Mouse (Mus musculus): ENCODE measurements around the gene Timp3.

Timp3 gene

DNA sequence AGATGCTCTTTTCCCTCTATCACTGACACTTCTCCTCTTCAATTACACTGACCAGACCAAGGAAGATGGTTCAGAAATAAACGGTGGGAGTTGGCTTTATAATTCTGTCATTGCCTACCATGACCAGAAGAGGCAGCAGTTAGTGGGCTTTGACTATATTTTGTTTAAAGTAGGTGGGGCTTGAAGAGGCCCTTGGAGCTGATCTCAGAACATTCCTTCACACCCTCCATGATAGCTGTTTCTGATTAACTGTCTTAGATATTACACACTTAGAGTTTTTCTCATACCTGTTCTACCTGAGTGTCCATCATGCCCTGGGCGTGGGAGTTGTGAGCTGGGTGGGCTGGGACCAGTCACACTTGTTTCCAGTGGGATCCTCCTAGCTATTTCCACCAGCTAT, 28.5 kb downstream of the Timp3 start:
- no peak for DNase-seq (ENCODE audit: low spot score in 2 of 2)

DNA sequence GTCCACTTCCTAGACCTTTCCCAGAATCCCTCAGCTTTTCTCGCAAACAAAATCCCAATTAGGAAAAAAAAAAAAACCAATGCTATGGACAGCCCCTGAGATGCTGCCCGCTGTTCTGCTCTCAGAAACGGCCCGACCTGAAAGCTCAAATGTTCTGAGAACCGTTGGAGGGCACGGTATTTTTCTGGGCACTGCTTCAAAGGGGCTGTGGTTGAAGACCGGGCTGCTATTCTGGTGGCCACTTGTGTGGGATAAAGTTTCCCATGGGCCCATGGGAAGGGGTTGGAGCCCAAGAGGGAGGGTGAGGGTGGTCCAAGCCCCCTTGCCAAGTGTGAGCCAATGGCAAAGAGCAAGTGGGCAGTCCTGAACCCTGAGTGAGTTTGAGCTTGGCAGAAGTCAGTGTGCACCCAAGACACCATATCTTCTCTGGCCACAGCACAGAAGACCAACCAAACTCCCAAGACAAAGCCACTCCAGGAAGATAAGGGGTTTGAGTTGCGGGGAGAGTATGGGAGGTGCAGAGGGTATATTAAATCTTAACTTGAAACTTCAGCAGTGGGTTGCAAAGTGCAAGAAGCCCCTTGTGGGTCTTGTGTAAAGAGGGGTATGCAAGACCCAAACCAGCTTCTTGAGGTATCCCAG, 29.2 kb downstream of the Timp3 start:
- DNase-seq (ENCODE audit: low spot score in 2 of 2): peak in 1 of 2 experiments; percentile 51

- no peak for DNase-seq (ENCODE audit: low spot score in 2 of 2)
Measured at GRCm38 (mm10) chr10:86330993-86331680, 31.0 kb downstream of the Timp3 start.

- peak; percentile 40 to 50 for DNase-seq (ENCODE audit: low spot score in 2 of 2)
Measured at GRCm38 (mm10) chr10:86331681-86332281, 31.6 kb downstream of the Timp3 start.

GRCm38 (mm10) chr10:86332942-86333341, 32.8 kb downstream of the Timp3 start:
- DNase-seq (ENCODE audit: low spot score in 2 of 2): no peak

DNA sequence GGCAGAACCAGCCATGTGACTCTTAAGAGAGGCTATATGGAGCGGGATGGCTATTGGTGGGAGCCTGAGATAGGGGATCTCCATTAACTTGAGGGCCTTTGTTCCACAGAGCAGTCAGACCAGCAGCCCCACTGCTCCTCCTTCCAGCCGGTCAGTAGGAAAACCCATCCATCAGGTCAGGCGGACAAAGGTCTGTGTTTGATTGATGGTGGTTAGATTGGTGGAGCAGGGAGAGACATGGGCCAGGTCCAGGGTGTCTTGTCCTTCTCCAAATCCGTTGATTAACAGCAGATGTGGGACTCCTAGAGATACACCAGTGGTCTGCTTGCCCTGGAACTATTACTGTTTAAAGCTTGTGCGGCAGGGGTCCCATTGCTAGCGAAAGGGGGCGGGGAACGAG, 34.4 kb downstream of the Timp3 start:
- no peak for DNase-seq (ENCODE audit: low spot score in 2 of 2)

GRCm38 (mm10) chr10:86336506-86336905, 36.3 kb downstream of the Timp3 start:
- no peak for DNase-seq (ENCODE audit: low spot score in 2 of 2)

DNA sequence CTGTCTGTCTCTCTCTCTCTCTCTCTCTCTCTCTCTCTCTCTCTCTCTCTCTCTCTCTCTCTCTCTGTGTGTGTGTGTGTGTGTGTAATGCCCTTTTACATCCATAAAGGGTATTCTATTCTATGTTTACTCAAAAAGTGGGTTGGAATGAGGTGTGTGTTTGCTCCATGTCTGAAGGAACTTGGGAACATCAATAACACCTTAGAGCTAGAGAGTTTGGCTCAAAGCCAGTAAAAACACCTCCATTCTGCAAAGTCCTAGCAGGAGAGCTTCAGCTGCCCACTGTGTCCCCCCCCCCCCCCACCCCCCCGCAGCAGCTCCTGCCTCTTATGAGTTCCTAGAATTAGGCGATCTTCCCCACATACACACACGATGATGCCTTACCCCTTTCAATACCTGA, 37.1 kb downstream of the Timp3 start:
- DNase-seq (ENCODE audit: low spot score in 2 of 2): no peak

- DNase-seq (ENCODE audit: low spot score in 2 of 2): no peak
Measured at GRCm38 (mm10) chr10:86338121-86338715, 38.0 kb downstream of the Timp3 start.

GRCm38 (mm10) chr10:86339121-86339520, 38.9 kb downstream of the Timp3 start:
- DNase-seq (ENCODE audit: low spot score in 2 of 2): no peak

- DNase-seq (ENCODE audit: low spot score in 2 of 2): peak; percentile 74 to 82
Measured at GRCm38 (mm10) chr10:86339649-86340379, 39.6 kb downstream of the Timp3 start.

DNA sequence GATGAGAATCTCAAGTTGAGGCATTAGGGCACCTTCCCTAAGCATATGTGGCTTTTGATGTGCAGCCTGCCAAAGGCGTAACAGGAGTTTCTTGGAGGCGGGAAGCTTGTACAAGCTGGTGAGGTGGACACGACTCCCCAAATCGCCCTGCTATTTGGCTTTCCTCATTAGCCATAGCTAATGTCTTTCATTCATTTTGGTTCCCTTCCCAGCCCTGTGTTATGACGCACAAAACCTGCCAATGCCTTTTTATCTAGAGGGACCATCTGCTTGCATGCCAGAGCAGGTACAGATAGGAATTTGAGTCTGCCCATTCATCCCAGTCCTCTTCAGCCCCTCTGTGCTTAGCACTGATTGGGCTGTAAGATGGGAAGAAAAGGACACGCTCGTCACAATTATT, 40.2 kb downstream of the Timp3 start:
- DNase-seq (ENCODE audit: low spot score in 2 of 2): no peak

- DNase-seq (ENCODE audit: low spot score in 2 of 2): no peak
Measured at GRCm38 (mm10) chr10:86340991-86341527, 40.9 kb downstream of the Timp3 start.

GRCm38 (mm10) chr10:86341589-86341988, 41.4 kb downstream of the Timp3 start:
- no peak for DNase-seq (ENCODE audit: low spot score in 2 of 2)

DNA sequence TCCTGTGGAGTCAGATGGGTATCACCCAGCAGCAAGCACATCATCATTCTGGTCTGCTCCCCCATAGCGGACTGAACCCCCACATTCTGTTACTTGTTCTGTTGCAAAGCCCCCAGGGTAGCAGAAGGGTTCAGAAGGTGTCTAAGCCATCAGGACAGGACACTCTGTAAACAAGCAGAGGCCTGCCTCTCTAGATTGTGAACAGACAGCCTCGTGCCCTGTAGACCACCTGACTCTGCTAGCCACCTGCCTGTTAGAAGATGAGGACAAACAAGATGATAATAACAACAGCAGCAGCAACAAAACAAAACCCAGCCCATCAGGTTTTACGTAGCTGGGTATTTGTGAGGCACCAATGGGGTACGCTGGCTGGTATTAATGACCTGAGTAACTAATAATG, 42.0 kb downstream of the Timp3 start:
- no peak for DNase-seq (ENCODE audit: low spot score in 2 of 2)

DNA sequence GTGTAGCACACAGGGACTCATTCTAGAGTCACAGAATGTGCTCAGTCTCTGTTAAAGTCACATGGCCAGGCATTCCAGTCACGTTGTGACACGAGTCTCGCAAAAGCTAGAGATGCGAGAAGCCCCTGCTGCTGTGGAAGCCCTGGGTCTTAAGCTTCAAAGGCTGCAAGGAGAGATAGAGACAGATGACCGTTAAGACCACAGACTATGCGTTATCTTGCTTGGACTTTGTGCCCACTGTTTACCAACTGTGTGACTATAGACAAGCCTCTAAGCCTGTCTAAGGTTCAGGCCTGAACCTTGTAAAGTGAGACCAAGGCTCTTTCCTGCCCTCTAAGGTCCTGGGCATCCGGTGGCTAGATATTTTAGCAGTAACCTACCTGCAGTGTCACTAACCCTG, 42.5 kb downstream of the Timp3 start:
- no peak for DNase-seq (ENCODE audit: low spot score in 2 of 2)

- DNase-seq (ENCODE audit: low spot score in 2 of 2): no peak
Measured at GRCm38 (mm10) chr10:86343362-86343761, 43.2 kb downstream of the Timp3 start.

- DNase-seq (ENCODE audit: low spot score in 2 of 2): no peak
Measured at GRCm38 (mm10) chr10:86343931-86344330, 43.8 kb downstream of the Timp3 start.

GRCm38 (mm10) chr10:86344654-86345053, 44.5 kb downstream of the Timp3 start:
- DNase-seq (ENCODE audit: low spot score in 2 of 2): no peak

- DNase-seq (ENCODE audit: low spot score in 2 of 2): no peak
Measured at GRCm38 (mm10) chr10:86345645-86346044, 45.5 kb downstream of the Timp3 start.

DNA sequence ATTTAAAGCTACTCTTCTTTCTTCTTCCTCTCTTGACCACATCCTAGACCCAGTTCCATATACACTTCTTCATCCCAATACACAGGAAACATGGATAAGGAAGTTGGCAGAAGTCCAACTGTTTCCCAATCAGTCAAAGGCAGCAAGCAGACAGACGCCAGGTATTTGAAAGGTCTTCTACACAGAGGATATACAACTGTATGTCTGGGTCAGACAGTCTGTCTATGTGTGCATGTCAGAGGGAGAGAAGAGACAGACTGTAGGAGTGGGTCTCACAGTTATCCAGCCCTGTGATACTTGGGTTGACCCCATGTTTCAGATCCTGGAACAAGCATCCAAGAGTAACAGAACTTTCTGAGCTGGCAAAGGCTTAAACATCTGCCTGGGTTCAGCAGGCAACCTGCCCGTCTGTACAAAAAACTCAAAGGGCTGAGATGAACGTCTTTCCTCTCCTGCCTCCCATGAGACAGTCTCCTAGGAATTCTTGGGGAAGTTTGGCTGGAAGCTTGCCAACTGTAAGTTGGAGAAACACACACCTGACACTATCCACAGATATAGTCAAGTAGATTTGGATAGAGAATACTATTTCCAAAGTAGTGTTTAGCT, 46.2 kb downstream of the Timp3 start:
- DNase-seq (ENCODE audit: low spot score in 2 of 2): no peak
